Mouse (Mus musculus): ENCODE measurements at regions not wholly inside any gene's neighbourhood (a gene's known extent, or its start where the extent isn't known, plus 50 kb on each side); places are given as distances from the start of the nearest gene placed in this dataset.

GRCm38 (mm10) chr6:140229295-140229694 is 188.0 kb upstream of the Plcz1 start:
- TF ChIP-seq CTCF (conservative IDR thresholded peaks at IDR 0.05; ENCODE audit: low read length): no peak
- TF ChIP-seq POU5F1 (IDR thresholded peaks at IDR 0.05; ENCODE audit: borderline replicate concordance, low read length): no peak
- no peak for TF ChIP-seq NANOG (IDR thresholded peaks at IDR 0.05; ENCODE audit: borderline replicate concordance, low read length)
